Mouse (Mus musculus): ENCODE results near the gene Ptk7. TPM values are rescaled to one million over a fixed set of nuclear protein-coding genes. Genes with fewer than 3 reads are reported as not detected.

The Ptk7 gene
- total RNA-seq, 2 experiments from 2014 or later, result 0.30 to 0.38 TPM

GRCm38 (mm10) chr17:46521174-46521573 lies 108.1 kb downstream of the Ptk7 start:
- DNase-seq (ENCODE audit: low spot score), result no peak

GRCm38 (mm10) chr17:46520385-46520979 lies 108.8 kb downstream of the Ptk7 start:
- DNase-seq (ENCODE audit: low spot score), result no peak

- no peak for DNase-seq (ENCODE audit: low spot score)
Observed at GRCm38 (mm10) chr17:46519971-46520370, 109.3 kb downstream of the Ptk7 start.

Small RNA genes within 50 kb of the gene (microRNA-seq; reads per million reads assigned to microRNA genes)
- gene Mir6976, result 1.4 reads per million

Other genes starting within 250 kb of the Ptk7 start
- 10 to 100 TPM; 14.0 to 15.5 TPM for gene Zfp318, start 245.8 kb downstream of the Ptk7 start, total RNA-seq (2021)
- under 1 TPM; 0.28 to 0.59 TPM for gene Crip3, start 200.6 kb downstream of the Ptk7 start, total RNA-seq (2021)
- under 1 TPM in 1 of 2 experiments, not detected in 1; 0.14 TPM for gene Slc22a7, start 191.0 kb downstream of the Ptk7 start, total RNA-seq (2021)
- gene Ttbk1, start 141.8 kb downstream of the Ptk7 start, total RNA-seq (2021), result under 1 TPM; 0.05 to 0.23 TPM
- gene Dnph1, start 132.8 kb downstream of the Ptk7 start, total RNA-seq (2021), result 1 to 10 TPM; 5.0 to 6.4 TPM
- gene Cul9, start 83.1 kb downstream of the Ptk7 start, total RNA-seq (2021), result 10 to 100 TPM; 13.6 to 14.4 TPM
- 10 to 100 TPM; 80.0 to 87.2 TPM for gene Srf, start 73.3 kb downstream of the Ptk7 start, total RNA-seq (2021)
- gene Klc4, start 16.5 kb upstream of the Ptk7 start, total RNA-seq (2021), result 10 to 100 TPM; 12.6 to 13.4 TPM
- 100 to 1,000 TPM; 104 TPM for gene Mrpl2, start 16.7 kb upstream of the Ptk7 start, total RNA-seq (2021)
- gene Cul7, start 20.8 kb upstream of the Ptk7 start, total RNA-seq (2021), result 1 to 10 TPM; 3.4 to 4.1 TPM
- gene Rrp36, start 44.8 kb upstream of the Ptk7 start, total RNA-seq (2021), result 10 to 100 TPM in 1 of 2 experiments, 1 to 10 TPM in 1; 8.4 to 11.8 TPM
- 10 to 100 TPM; 41.3 to 48.6 TPM for gene Mea1, start 49.3 kb upstream of the Ptk7 start, total RNA-seq (2021)
- 10 to 100 TPM; 64.7 to 90.2 TPM for gene Klhdc3, start 51.4 kb upstream of the Ptk7 start, total RNA-seq (2021)
- gene Ppp2r5d, start 75.6 kb upstream of the Ptk7 start, total RNA-seq (2021), result 10 to 100 TPM; 26.4 to 28.3 TPM
- gene Pex6, start 82.0 kb upstream of the Ptk7 start, total RNA-seq (2021), result 10 to 100 TPM; 13.6 to 15.0 TPM
- 1 to 10 TPM; 2.2 to 3.4 TPM for gene Gnmt, start 99.7 kb upstream of the Ptk7 start, total RNA-seq (2021)
- gene Cnpy3, start 122.7 kb upstream of the Ptk7 start, total RNA-seq (2021), result 1 to 10 TPM; 7.0 to 8.2 TPM
- not detected for gene Ptcra, start 134.2 kb upstream of the Ptk7 start, total RNA-seq (2021)
- gene 2310039H08Rik, start 143.1 kb upstream of the Ptk7 start, total RNA-seq (2021), result 10 to 100 TPM; 38.2 to 40.1 TPM
- 10 to 100 TPM; 36.7 to 37.9 TPM for gene Rpl7l1, start 153.2 kb upstream of the Ptk7 start, total RNA-seq (2021)
- gene Bicral, start 229.0 kb upstream of the Ptk7 start, total RNA-seq (2021), result 10 to 100 TPM in 1 of 2 experiments, 1 to 10 TPM in 1; 9.3 to 13.7 TPM